Mouse (Mus musculus) stomach, postnatal 0 days (tissue): ENCODE results near the gene Pbx3. TPM values are rescaled to one million over a fixed set of nuclear protein-coding genes. Genes with fewer than 3 reads are reported as not detected.

Source experiments
- ATAC-seq: fragments of 200-750 bp; cut with Nextera tagmentation; 2 replicates; pipeline ENCODE4 v1.8.0; 2017; ENCODE audit not compliant: low FRiP score, low TSS enrichment
- DNase-seq: peaks from one replicate; pipeline ENCODE4 v3.0.0-alpha.2; 2016; ENCODE audit warnings: low spot score
- H3K27ac ChIP-seq: fragments of 300-500 bp; sonication (generic); replicated peaks from 2 replicates; pipeline ENCODE4 v1.5.1; 2014; ENCODE audit warnings: mild to moderate bottlenecking, control low read depth
- H3K27me3 ChIP-seq: fragments of 300-500 bp; sonication (generic); 2 replicates; pipeline ENCODE4 v1.6.1; 2014; ENCODE audit warnings: low read length; ENCODE audit not compliant: control insufficient read depth, insufficient read depth
- H3K36me3 ChIP-seq: fragments of 300-500 bp; sonication (generic); 2 replicates; pipeline ENCODE4 v1.6.1; 2014; ENCODE audit warnings: low read length, mixed read lengths; ENCODE audit not compliant: control insufficient read depth, insufficient read depth
- H3K4me1 ChIP-seq: fragments of 300-500 bp; sonication (generic); replicated peaks from 2 replicates; pipeline ENCODE4 v1.6.1; 2014; ENCODE audit warnings: antibody characterized with exemption; ENCODE audit not compliant: control insufficient read depth, insufficient read depth
- H3K4me2 ChIP-seq: fragments of 300-500 bp; sonication (generic); replicated peaks from 2 replicates; pipeline ENCODE4 v1.6.1; 2014; ENCODE audit warnings: low read depth, mild to moderate bottlenecking, control low read depth, moderate library complexity
- H3K4me3 ChIP-seq: fragments of 300-500 bp; sonication (generic); 2 replicates; pipeline ENCODE4 v1.5.1; 2014; ENCODE audit warnings: low read depth, low read length, control low read depth
- H3K9ac ChIP-seq: fragments of 300-500 bp; sonication (generic); 2 replicates; pipeline ENCODE4 v1.6.1; 2014; ENCODE audit warnings: mild to moderate bottlenecking, low read length, control low read depth, mixed read lengths
- H3K9me3 ChIP-seq: fragments of 300-500 bp; sonication (generic); 2 replicates; pipeline ENCODE4 v1.6.1; 2016; ENCODE audit warnings: low read length; ENCODE audit not compliant: control insufficient read depth
- CTCF ChIP-seq: IDR thresholded peaks from 2 replicates; pipeline ENCODE4 v1.5.1; 2016; ENCODE audit warnings: antibody characterized with exemption, low read depth, mild to moderate bottlenecking, moderate library complexity
- EP300 ChIP-seq: optimal IDR thresholded peaks from 2 replicates; pipeline ENCODE3; 2016; ENCODE audit warnings: antibody characterized with exemption
- WGBS: fragments of 180-500 bp; shearing (Covaris S2); extraction: QIAGEN DNeasy Blood & Tissue Kit; methylation state at CpG from one replicate; pipeline ENCODE4 v1.1.7; 2014; 5-methylcytosine and 5-hydroxymethylcytosine counted together
- polyA plus RNA-seq: library from polyadenylated mRNA; unstranded; fragments of >200 nt; fragmentation: Nextera tagmentation; extraction: Ambion mirVana; gene quantifications from 2 replicates; pipeline ENCODE4 v1.2.1, GENCODE M21; 2015

Pbx3 gene
- polyA plus RNA-seq, 1 experiment from 2014 or later, result 11.6 TPM

DNA sequence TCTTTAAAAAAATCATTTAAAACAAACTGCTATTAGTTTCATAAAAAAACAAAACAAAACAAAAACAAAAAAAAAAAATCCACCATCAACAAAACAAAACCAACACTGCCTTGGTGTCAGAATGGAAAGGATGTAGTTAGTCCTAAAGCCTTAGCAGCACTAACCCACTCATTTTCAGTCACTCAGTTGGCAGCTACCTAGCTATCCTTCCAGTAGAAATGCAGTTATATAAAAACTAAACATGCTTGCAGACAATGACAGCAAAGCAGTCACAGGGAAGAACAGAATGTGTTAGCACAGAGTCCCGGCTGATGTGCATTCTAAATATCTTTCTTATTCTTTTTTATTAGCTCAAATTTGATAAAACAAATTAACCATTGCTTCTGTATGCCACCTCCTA, 160.5 kb downstream of the Pbx3 start:
- H3K9ac ChIP-seq, result no peak overlapping the region
- TF ChIP-seq CTCF (no peak), EP300 (no peak)
- H3K36me3 ChIP-seq, result no peaks in the 10 kb centered on the region
- H3K4me2 ChIP-seq, result no peak overlapping the region
- no peak for ATAC-seq
- DNase-seq, result no peak
- 83% methylated on average over 1 of the region's 1 CpGs for WGBS
- H3K9me3 ChIP-seq, result no peaks in the 10 kb centered on the region
- H3K4me3 ChIP-seq, result no peak overlapping the region
- H3K4me1 ChIP-seq, result no peaks in the 10 kb centered on the region
- no peak overlapping the region for H3K27ac ChIP-seq
- no peaks in the 10 kb centered on the region for H3K27me3 ChIP-seq

DNA sequence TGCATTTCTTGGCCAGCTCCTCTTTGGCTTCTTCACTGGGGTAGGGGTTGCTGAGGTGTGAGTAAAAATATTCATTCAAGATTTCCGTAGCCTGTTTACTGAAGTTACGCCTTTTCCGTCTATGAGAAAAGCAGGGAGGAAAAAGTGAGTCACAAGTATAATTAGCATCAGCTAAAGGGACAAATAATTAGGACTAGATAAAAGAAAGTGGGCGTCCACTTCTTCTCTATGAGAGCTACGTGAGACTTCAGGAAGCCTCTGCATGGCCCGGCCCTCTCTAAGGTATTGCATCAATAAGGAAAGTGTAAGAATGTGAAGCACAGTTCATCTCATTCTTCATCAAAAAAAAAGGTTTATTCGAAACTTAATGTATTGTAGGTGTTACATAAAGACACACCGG, 168.1 kb downstream of the Pbx3 start:
- Histone ChIP-seq H3K27ac (no peak overlapping the region), H3K9ac (no peak overlapping the region), H3K4me2 (no peak overlapping the region), H3K27me3 (no peaks in the 10 kb centered on the region), H3K9me3 (no peaks in the 10 kb centered on the region), H3K4me1 (no peaks in the 10 kb centered on the region), H3K36me3 (0 out of 2 replicates have a peak, but pooled peaks cover 2% of the 10 kb centered on the region), H3K4me3 (no peak overlapping the region)
- no peak for ATAC-seq
- 91% methylated on average over 8 of the region's 8 CpGs for WGBS
- no peak for TF ChIP-seq EP300
- no peak for TF ChIP-seq CTCF
- DNase-seq, result no peak

DNA sequence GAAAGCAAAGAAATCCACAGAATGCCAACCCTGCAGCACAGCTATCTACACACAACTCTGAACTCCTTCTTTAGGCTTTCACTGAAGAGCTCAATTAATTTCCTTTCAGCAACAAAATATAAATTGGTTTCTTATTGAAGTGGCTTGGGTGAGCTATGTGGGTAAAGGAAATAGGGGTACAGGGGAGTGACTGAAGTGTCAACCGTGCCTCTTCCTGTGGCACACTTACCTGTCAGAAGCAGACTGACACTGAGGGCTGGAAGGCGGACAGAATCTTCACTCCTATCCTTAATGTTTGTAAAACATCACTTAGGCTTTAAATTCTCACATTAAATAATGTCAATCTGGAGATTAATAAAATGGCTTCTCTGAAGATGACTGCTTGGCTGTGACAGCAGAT, 168.6 kb downstream of the Pbx3 start:
- 98% methylated on average over 2 of the region's 2 CpGs for WGBS
- Histone ChIP-seq H3K9ac (no peak overlapping the region), H3K4me2 (no peak overlapping the region), H3K9me3 (no peaks in the 10 kb centered on the region), H3K36me3 (0 out of 2 replicates have a peak, but pooled peaks cover 2% of the 10 kb centered on the region), H3K4me3 (no peak overlapping the region), H3K27me3 (no peaks in the 10 kb centered on the region), H3K27ac (no peak overlapping the region), H3K4me1 (no peaks in the 10 kb centered on the region)
- no peak for DNase-seq
- no peak for ATAC-seq
- no peak for TF ChIP-seq EP300
- TF ChIP-seq CTCF, result no peak

DNA sequence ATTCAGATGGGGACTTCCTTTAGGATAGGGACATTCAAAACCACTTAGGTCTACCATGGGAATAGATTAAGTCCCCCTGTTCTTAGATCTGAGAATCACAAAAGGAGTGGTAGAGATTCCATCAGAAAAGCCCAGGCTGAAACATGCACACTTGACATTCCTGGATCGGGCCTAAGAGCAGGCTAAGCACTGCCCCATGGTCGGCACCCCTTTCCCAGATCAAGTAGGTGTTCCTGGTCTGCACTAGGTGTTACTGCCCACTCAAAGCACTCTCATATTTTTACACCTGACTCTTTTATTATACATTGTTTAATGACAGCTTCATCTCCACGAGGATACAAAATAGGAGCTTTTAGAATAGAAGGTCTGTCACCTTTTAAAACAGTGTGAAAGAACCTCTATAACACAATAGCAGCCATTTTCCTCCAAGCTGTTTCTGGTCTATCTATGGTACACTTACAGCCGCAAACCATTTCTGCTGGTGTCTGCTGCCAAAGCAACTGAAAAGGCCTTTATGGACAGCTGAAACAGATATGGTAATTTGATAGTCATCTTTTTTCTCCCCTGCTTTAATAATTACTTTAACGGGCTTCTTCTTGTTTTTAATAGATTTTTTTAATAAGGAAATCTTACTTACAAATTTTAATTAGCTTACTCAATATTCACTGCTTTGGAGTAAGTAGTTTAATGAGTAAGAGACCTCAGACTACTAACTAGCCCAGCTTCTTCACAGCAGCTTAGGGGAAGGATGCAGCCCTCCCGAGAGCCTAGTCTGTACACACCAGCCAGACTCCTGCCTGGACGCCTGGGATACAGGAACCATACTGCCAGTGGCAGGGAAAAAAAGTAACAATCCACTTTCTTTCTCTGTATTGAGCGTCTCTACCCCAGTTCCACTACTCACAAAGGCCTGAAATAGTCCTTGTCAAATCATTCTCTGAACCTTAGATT, 178.8 kb downstream of the Pbx3 start:
- no peaks in the 10 kb centered on the region for H3K36me3 ChIP-seq
- H3K9ac ChIP-seq, result no peak overlapping the region
- no peak overlapping the region for H3K4me3 ChIP-seq
- ATAC-seq (no peak), DNase-seq (no peak)
- no peak overlapping the region for H3K4me2 ChIP-seq
- no peak for TF ChIP-seq EP300
- no peak for TF ChIP-seq CTCF
- no peaks in the 10 kb centered on the region for H3K9me3 ChIP-seq
- whole genome bisulfite sequencing, result 74% methylated on average over 8 of the region's 8 CpGs
- no peak overlapping the region for H3K27ac ChIP-seq
- no peaks in the 10 kb centered on the region for H3K27me3 ChIP-seq
- H3K4me1 ChIP-seq, result no peaks in the 10 kb centered on the region

DNA sequence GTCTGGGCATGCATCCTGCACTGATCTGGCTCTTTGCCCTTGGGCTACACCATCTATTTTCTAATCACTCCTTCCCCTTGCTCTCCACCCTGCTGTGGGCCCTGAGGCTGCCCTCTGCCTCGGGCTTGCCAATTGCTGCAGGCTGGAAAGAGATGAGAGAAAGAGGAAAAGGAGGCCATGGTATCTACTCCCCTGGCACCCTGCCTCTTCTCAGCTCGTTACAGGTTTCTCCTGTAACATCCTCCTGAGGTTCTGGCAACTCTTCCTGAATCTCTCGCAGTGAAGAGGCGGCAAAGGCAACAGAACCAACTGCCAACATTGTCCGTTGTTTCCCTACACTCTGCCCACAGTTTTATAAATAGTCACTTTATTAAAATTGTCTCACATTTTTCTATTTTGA, 179.7 kb downstream of the Pbx3 start:
- WGBS, result 80% methylated on average over 5 of the region's 5 CpGs
- no peaks in the 10 kb centered on the region for H3K27me3 ChIP-seq
- no peak overlapping the region for H3K4me3 ChIP-seq
- H3K9me3 ChIP-seq, result no peaks in the 10 kb centered on the region
- H3K4me2 ChIP-seq, result no peak overlapping the region
- H3K27ac ChIP-seq, result no peak overlapping the region
- ATAC-seq (no peak), DNase-seq (no peak)
- no peaks in the 10 kb centered on the region for H3K36me3 ChIP-seq
- no peaks in the 10 kb centered on the region for H3K4me1 ChIP-seq
- TF ChIP-seq CTCF, result no peak
- H3K9ac ChIP-seq, result no peak overlapping the region

DNA sequence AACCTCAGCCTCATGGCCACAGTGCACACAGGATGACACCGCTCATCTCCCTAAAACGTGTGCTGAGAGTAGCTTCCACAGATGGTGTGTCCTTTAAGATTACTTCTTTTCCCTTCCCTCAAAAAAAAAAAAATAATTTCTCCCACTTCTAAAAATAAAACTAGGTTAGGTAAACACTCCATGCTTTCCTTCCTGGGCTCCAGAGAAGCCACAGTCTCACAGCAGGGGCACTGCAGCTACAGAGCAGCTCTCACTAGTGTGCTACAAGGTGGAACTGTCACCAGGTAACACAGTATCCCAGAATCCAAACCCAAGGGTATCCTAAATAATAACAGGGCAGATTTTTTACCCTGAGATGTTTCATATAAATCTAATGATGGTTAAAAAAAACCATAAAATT, 185.6 kb downstream of the Pbx3 start:
- no peak for ATAC-seq
- TF ChIP-seq EP300 (no peak), CTCF (no peak)
- H3K27me3 ChIP-seq, result no peaks in the 10 kb centered on the region
- H3K4me3 ChIP-seq, result no peak overlapping the region
- WGBS, result 69% methylated on average over 2 of the region's 2 CpGs
- no peak for DNase-seq
- H3K4me2 ChIP-seq, result no peak overlapping the region
- no peak overlapping the region for H3K27ac ChIP-seq
- no peaks in the 10 kb centered on the region for H3K36me3 ChIP-seq
- H3K9me3 ChIP-seq, result no peaks in the 10 kb centered on the region
- no peak overlapping the region for H3K9ac ChIP-seq
- no peaks in the 10 kb centered on the region for H3K4me1 ChIP-seq
